Mouse (Mus musculus): ENCODE data around the gene Tmem86b. TPM values are rescaled to one million over a fixed set of nuclear protein-coding genes. Genes with fewer than 3 reads are reported as not detected.
A peak's percentile ranks its signal among the peaks of the same experiment; 100 is the strongest.

Tmem86b gene
- polyA plus RNA-seq, 1 experiment from 2014 or later: 3.6 TPM

DNA sequence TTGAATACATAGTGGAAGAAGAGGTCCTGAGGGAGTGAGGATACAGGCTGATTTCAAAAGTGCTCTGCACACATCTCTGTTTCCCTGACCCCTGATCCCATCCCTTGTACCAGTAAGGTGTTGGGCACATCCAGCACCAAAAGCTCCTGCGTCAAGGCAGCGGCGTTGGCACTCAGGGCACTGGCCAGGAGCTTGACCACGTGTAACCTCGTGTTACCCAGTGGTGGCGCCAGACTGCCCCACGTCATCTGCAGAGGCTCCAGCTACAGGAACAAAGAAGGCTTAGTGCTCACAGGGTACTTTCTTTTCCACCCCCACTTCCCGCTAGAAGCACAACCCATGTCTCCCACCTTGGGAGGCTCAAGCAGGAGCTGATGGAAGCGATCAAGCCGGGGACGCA is 9.9 kb upstream of the Tmem86b start:
- Histone ChIP-seq H3K36me3 (ENCODE audit: control insufficient read depth, insufficient read depth, low read length) (peaks cover 26% of the 10 kb centered on the region), H3K4me1 (ENCODE audit: control insufficient read depth, insufficient read depth, low read length) (no peaks in the 10 kb centered on the region), H3K27ac (ENCODE audit: low read depth, low read length) (no peak overlapping the region), H3K9ac (ENCODE audit: low read length) (no peak overlapping the region), H3K27me3 (ENCODE audit: control insufficient read depth, insufficient read depth, low read length) (no peaks in the 10 kb centered on the region), H3K4me2 (no peak overlapping the region), H3K4me3 (ENCODE audit: low read depth, low read length) (no peak overlapping the region), H3K9me3 (ENCODE audit: control insufficient read depth, low read length) (no peaks in the 10 kb centered on the region)
- ATAC-seq (ENCODE audit: low FRiP score): no peak; the same call in 1 of the 2 replicates
- WGBS: 85% methylated on average over 11 of the region's 11 CpGs
- DNase-seq (ENCODE audit: low spot score, missing footprints): no peak

GRCm38 (mm10) chr7:4636179-4636578 is 5.0 kb upstream of the Tmem86b start:
- Histone ChIP-seq H3K4me3 (ENCODE audit: low read depth, low read length) (no peak overlapping the region), H3K9ac (ENCODE audit: low read length) (no peak overlapping the region), H3K4me1 (ENCODE audit: control insufficient read depth, insufficient read depth, low read length) (no peaks in the 10 kb centered on the region), H3K9me3 (ENCODE audit: control insufficient read depth, low read length) (no peaks in the 10 kb centered on the region), H3K36me3 (ENCODE audit: control insufficient read depth, insufficient read depth, low read length) (peaks cover 24% of the 10 kb centered on the region), H3K4me2 (no peak overlapping the region), H3K27me3 (ENCODE audit: control insufficient read depth, insufficient read depth, low read length) (no peaks in the 10 kb centered on the region), H3K27ac (ENCODE audit: low read depth, low read length) (no peak overlapping the region)
- ATAC-seq (ENCODE audit: low FRiP score) (no peak), DNase-seq (ENCODE audit: low spot score, missing footprints) (no peak)
- 90% methylated on average over 4 of the region's 4 CpGs for WGBS

DNA sequence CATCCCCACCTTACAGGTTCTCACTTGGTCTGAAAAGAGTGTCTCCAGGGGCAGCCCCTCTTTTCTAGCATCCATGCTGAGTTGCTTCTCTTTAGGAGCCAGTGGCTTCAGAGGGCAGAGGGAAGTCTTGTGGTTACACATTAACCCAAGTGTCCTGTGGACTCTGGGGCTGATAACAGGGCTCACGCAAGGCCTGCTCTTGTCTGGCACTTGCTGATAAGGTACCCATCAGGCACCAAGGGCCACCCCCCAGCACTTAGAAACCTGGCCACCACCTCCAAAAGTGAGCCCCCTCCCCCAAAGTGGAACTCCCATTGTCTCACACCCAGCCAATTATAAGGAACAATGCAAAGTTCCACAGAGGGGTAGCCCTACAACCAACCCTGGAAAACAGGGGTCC is 1.0 kb downstream of the Tmem86b start:
- whole genome bisulfite sequencing: 91% methylated on average over 1 of the region's 1 CpGs
- no peak overlapping the region for H3K4me3 ChIP-seq (ENCODE audit: low read depth, low read length)
- ATAC-seq (ENCODE audit: low FRiP score) (no peak), DNase-seq (ENCODE audit: low spot score, missing footprints) (no peak)
- no peak overlapping the region for H3K9ac ChIP-seq (ENCODE audit: low read length)
- no peaks in the 10 kb centered on the region for H3K9me3 ChIP-seq (ENCODE audit: control insufficient read depth, low read length)
- H3K27ac ChIP-seq (ENCODE audit: low read depth, low read length): no peak overlapping the region
- no peak overlapping the region for H3K4me2 ChIP-seq
- no peaks in the 10 kb centered on the region for H3K4me1 ChIP-seq (ENCODE audit: control insufficient read depth, insufficient read depth, low read length)
- H3K27me3 ChIP-seq (ENCODE audit: control insufficient read depth, insufficient read depth, low read length): no peaks in the 10 kb centered on the region
- H3K36me3 ChIP-seq (ENCODE audit: control insufficient read depth, insufficient read depth, low read length): peaks cover 26% of the 10 kb centered on the region

- Histone ChIP-seq H3K4me3 (ENCODE audit: low read depth, low read length) (no peak overlapping the region), H3K4me1 (ENCODE audit: control insufficient read depth, insufficient read depth, low read length) (no peaks in the 10 kb centered on the region), H3K27me3 (ENCODE audit: control insufficient read depth, insufficient read depth, low read length) (no peaks in the 10 kb centered on the region), H3K36me3 (ENCODE audit: control insufficient read depth, insufficient read depth, low read length) (peaks cover 26% of the 10 kb centered on the region), H3K9ac (ENCODE audit: low read length) (no peak overlapping the region), H3K9me3 (ENCODE audit: control insufficient read depth, low read length) (no peaks in the 10 kb centered on the region), H3K4me2 (no peak overlapping the region), H3K27ac (ENCODE audit: low read depth, low read length) (no peak overlapping the region)
- DNase-seq (ENCODE audit: low spot score, missing footprints) (no peak), ATAC-seq (ENCODE audit: low FRiP score) (no peak)
- 91% methylated on average over 5 of the region's 5 CpGs for WGBS
Observed at GRCm38 (mm10) chr7:4629586-4629985, 1.6 kb downstream of the Tmem86b start.

DNA sequence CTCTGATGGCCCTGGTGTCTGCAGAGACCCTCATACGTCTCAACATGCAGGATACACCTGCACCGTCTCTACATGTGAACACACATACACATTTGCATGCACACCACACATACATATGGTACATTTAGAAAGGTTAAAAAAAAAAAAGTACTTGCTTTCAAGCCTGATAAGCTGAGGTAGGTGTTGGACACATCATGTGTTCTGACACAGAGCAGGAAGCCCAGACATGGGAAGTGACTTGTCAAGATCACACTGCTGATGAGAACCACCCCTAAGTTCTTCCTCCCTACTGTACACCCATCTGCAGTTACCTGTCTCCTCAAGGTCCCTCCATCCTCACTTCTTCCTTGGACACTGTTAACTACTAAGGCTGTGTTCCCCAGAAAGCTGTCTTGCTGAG is 5.3 kb downstream of the Tmem86b start:
- WGBS: 82% methylated on average over 2 of the region's 2 CpGs
- no peak overlapping the region for H3K4me3 ChIP-seq (ENCODE audit: low read depth, low read length)
- H3K36me3 ChIP-seq (ENCODE audit: control insufficient read depth, insufficient read depth, low read length): peaks cover 11% of the 10 kb centered on the region; the same call in 1 of the 2 replicates
- DNase-seq (ENCODE audit: low spot score, missing footprints) (no peak), ATAC-seq (ENCODE audit: low FRiP score) (no peak)
- H3K4me2 ChIP-seq: no peak overlapping the region
- no peaks in the 10 kb centered on the region for H3K4me1 ChIP-seq (ENCODE audit: control insufficient read depth, insufficient read depth, low read length)
- no peaks in the 10 kb centered on the region for H3K9me3 ChIP-seq (ENCODE audit: control insufficient read depth, low read length)
- no peak overlapping the region for H3K9ac ChIP-seq (ENCODE audit: low read length)
- H3K27me3 ChIP-seq (ENCODE audit: control insufficient read depth, insufficient read depth, low read length): no peaks in the 10 kb centered on the region
- H3K27ac ChIP-seq (ENCODE audit: low read depth, low read length): no peak overlapping the region

- Histone ChIP-seq H3K27me3 (ENCODE audit: control insufficient read depth, insufficient read depth, low read length) (no peaks in the 10 kb centered on the region), H3K4me3 (ENCODE audit: low read depth, low read length) (no peak overlapping the region), H3K9me3 (ENCODE audit: control insufficient read depth, low read length) (no peaks in the 10 kb centered on the region), H3K27ac (ENCODE audit: low read depth, low read length) (no peak overlapping the region), H3K36me3 (ENCODE audit: control insufficient read depth, insufficient read depth, low read length) (peaks cover 6% of the 10 kb centered on the region; the same call in 1 of the 2 replicates), H3K9ac (ENCODE audit: low read length) (no peak overlapping the region), H3K4me1 (ENCODE audit: control insufficient read depth, insufficient read depth, low read length) (no peaks in the 10 kb centered on the region), H3K4me2 (no peak overlapping the region)
- DNase-seq (ENCODE audit: low spot score, missing footprints) (no peak), ATAC-seq (ENCODE audit: low FRiP score) (no peak)
- 39% methylated on average over 1 of the region's 1 CpGs for WGBS
Observed at GRCm38 (mm10) chr7:4624343-4624742, 6.9 kb downstream of the Tmem86b start.

DNA sequence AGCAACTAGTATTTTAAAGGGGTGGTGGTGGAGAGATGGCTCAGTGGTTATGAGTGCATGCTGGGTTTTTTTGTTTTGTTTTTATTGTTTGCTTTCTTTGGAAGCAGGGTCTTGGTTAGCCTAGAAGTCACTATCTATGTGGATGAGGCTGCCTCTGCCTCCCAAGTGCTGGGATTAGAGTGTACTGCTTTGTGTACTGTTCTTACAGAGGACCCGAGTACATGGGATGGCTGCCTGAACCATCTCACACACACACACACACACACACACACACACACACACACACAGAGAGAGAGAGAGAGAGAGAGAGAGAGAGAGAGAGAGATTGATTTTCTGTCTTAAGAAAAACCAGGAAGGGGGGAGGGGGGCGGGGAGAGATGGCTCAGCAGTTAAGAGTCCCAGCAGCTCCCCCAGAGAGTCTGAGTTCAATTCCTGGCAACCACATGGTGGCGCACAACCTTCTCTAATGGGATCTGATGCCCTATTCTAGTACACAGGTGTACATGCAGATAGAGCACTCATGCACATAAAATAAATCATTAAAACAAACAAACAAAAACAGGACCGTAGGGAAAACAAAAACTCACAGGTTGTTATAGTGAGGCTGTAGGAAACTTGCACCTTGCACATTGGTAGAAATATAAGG is 7.6 kb downstream of the Tmem86b start:
- no peak overlapping the region for H3K9ac ChIP-seq (ENCODE audit: low read length)
- DNase-seq (ENCODE audit: low spot score, missing footprints) (peak; percentile 87), ATAC-seq (ENCODE audit: low FRiP score) (peak; percentile 61; the same call in 1 of the 2 replicates)
- no peaks in the 10 kb centered on the region for H3K9me3 ChIP-seq (ENCODE audit: control insufficient read depth, low read length)
- no peaks in the 10 kb centered on the region; the same call in 1 of the 2 replicates for H3K36me3 ChIP-seq (ENCODE audit: control insufficient read depth, insufficient read depth, low read length)
- 23% methylated on average over 4 of the region's 4 CpGs for WGBS
- no peaks in the 10 kb centered on the region for H3K4me1 ChIP-seq (ENCODE audit: control insufficient read depth, insufficient read depth, low read length)
- H3K27ac ChIP-seq (ENCODE audit: low read depth, low read length): no peak overlapping the region
- H3K4me3 ChIP-seq (ENCODE audit: low read depth, low read length): no peak overlapping the region
- H3K4me2 ChIP-seq: no peak overlapping the region
- H3K27me3 ChIP-seq (ENCODE audit: control insufficient read depth, insufficient read depth, low read length): no peaks in the 10 kb centered on the region

- Histone ChIP-seq H3K4me1 (ENCODE audit: control insufficient read depth, insufficient read depth, low read length) (no peaks in the 10 kb centered on the region), H3K4me2 (no peak overlapping the region), H3K27ac (ENCODE audit: low read depth, low read length) (no peak overlapping the region), H3K27me3 (ENCODE audit: control insufficient read depth, insufficient read depth, low read length) (no peaks in the 10 kb centered on the region), H3K4me3 (ENCODE audit: low read depth, low read length) (no peak overlapping the region), H3K9ac (ENCODE audit: low read length) (no peak overlapping the region), H3K36me3 (ENCODE audit: control insufficient read depth, insufficient read depth, low read length) (no peaks in the 10 kb centered on the region), H3K9me3 (ENCODE audit: control insufficient read depth, low read length) (no peaks in the 10 kb centered on the region)
- DNase-seq (ENCODE audit: low spot score, missing footprints) (no peak), ATAC-seq (ENCODE audit: low FRiP score) (no peak)
- 42% methylated on average over 1 of the region's 1 CpGs for WGBS
Observed at GRCm38 (mm10) chr7:4619979-4620378, 11.2 kb downstream of the Tmem86b start.

- WGBS: 84% methylated on average over 14 of the region's 14 CpGs
- Histone ChIP-seq H3K4me2 (no peak overlapping the region), H3K27me3 (ENCODE audit: control insufficient read depth, insufficient read depth, low read length) (no peaks in the 10 kb centered on the region), H3K4me3 (ENCODE audit: low read depth, low read length) (no peak overlapping the region), H3K36me3 (ENCODE audit: control insufficient read depth, insufficient read depth, low read length) (no peaks in the 10 kb centered on the region), H3K9me3 (ENCODE audit: control insufficient read depth, low read length) (no peaks in the 10 kb centered on the region), H3K27ac (ENCODE audit: low read depth, low read length) (no peak overlapping the region), H3K4me1 (ENCODE audit: control insufficient read depth, insufficient read depth, low read length) (no peaks in the 10 kb centered on the region), H3K9ac (ENCODE audit: low read length) (no peak overlapping the region)
- ATAC-seq (ENCODE audit: low FRiP score): no peak
- no peak for DNase-seq (ENCODE audit: low spot score, missing footprints)
Observed at GRCm38 (mm10) chr7:4613740-4614403, 17.4 kb downstream of the Tmem86b start.
